Mouse (Mus musculus) liver, embryonic 16.5 days (tissue): Measurements from ENCODE around the gene She. TPM values are rescaled to one million over a fixed set of nuclear protein-coding genes. Genes with fewer than 3 reads are reported as not detected.

ENCODE experiments used
- ATAC-seq: fragments of 200-750 bp; cut with Nextera tagmentation; 2 replicates; pipeline ENCODE4 v1.8.0; 2017; ENCODE audit warnings: low read depth, mild to moderate bottlenecking, moderate number of reproducible peaks, moderate library complexity
- H3K27ac ChIP-seq: fragments of 300-500 bp; sonication (generic); 2 replicates; pipeline ENCODE4 v1.5.1; 2014; ENCODE audit warnings: mild to moderate bottlenecking, low read length
- H3K27me3 ChIP-seq: fragments of 300-500 bp; sonication (generic); 2 replicates; pipeline ENCODE4 v1.6.1; 2014; ENCODE audit warnings: low read depth, low read length, mixed read lengths; ENCODE audit not compliant: control insufficient read depth, insufficient read depth
- H3K36me3 ChIP-seq: fragments of 300-500 bp; sonication (generic); 2 replicates; pipeline ENCODE4 v1.6.1; 2014; ENCODE audit warnings: mild to moderate bottlenecking; ENCODE audit not compliant: control insufficient read depth, insufficient read depth
- H3K4me1 ChIP-seq: fragments of 300-500 bp; sonication (generic); 2 replicates; pipeline ENCODE4 v1.6.1; 2014; ENCODE audit warnings: low read depth, low read length, mixed read lengths; ENCODE audit not compliant: control insufficient read depth
- H3K4me2 ChIP-seq: fragments of 300-500 bp; sonication (generic); 2 replicates; pipeline ENCODE4 v1.6.1; 2014; ENCODE audit warnings: low read depth, low read length, mixed read lengths
- H3K4me3 ChIP-seq: fragments of 300-500 bp; sonication (generic); 2 replicates; pipeline ENCODE4 v1.5.1; 2014; ENCODE audit warnings: low read depth, mild to moderate bottlenecking, low read length
- H3K9ac ChIP-seq: fragments of 300-500 bp; sonication (generic); 2 replicates; pipeline ENCODE4 v1.6.1; 2014; ENCODE audit warnings: low read depth, low read length
- H3K9me3 ChIP-seq: fragments of 300-500 bp; sonication (generic); replicated peaks from 2 replicates; pipeline ENCODE4 v1.6.1; 2016; ENCODE audit warnings: low read length; ENCODE audit not compliant: control insufficient read depth
- WGBS: fragments of 180-500 bp; shearing (Covaris S2); extraction: QIAGEN DNeasy Blood & Tissue Kit; methylation state at CpG from one replicate; pipeline ENCODE4 v1.1.7; 2014; ENCODE audit not compliant: insufficient replicate concordance; 5-methylcytosine and 5-hydroxymethylcytosine counted together
- polyA plus RNA-seq: library from polyadenylated mRNA; unstranded; fragments of >200 nt; fragmentation: Nextera tagmentation; extraction: Ambion mirVana; gene quantifications from 2 replicates; pipeline ENCODE4 v1.2.1, GENCODE M21; 2015

Gene She
- polyA plus RNA-seq, 1 experiment from 2014 or later, result 1.1 TPM

DNA sequence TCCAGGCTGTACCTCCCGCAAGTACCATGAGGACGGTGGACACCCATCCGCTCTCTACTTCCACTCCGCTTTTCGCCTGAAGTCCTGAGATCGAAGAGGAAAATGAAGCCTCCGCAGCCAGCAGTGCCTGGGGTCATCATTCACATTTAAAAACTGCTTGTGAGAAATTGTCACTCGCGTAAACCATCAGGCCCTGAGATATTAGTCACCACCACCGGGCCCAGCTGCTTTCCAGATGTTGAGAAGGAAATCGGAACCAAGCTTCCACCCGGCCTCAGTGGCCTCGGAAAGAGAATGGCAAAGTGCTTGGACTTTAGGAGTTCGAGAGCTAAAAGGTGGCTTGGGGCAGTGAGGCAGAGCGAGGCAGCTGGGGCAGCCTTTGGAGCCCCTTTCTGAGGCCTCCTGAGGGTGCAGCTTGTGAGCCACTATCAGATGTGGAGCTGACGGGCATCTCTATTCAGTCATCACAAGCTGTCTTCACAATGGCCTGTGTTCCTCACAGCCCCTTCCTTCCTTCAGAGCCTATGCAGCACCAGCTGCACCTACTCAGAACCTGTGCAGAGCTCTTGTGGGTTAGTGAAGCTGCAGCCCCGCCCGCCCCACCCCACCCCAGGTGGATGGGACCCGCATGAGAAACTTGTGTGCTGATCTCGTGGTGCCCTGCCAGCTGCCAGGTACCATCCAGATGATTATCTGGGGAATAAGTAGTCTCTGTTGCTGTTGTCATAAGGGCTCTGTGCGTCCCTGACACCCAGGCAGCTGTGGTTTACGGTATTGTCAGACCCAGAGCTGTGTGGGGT lies 39.5 kb downstream of the She start:
- peaks cover 33% of the 10 kb centered on the region for H3K4me1 ChIP-seq
- H3K27me3 ChIP-seq, result no peaks in the 10 kb centered on the region

GRCm38 (mm10) chr3:89871339-89871914 lies 40.3 kb downstream of the She start:
- Histone ChIP-seq H3K27ac (peak overlapping the region; percentile 92), H3K4me2 (peak overlapping the region; percentile 51), H3K36me3 (peaks cover 6% of the 10 kb centered on the region; the same call in 1 of the 2 replicates), H3K9me3 (0 out of 2 replicates have a peak, but pooled peaks cover 2% of the 10 kb centered on the region), H3K27me3 (no peaks in the 10 kb centered on the region), H3K9ac (peak overlapping the region; percentile 62), H3K4me1 (peaks cover 33% of the 10 kb centered on the region), H3K4me3 (no peak overlapping the region)
- peak; percentile 89 for ATAC-seq
- WGBS, result 36% methylated on average over 8 of the region's 8 CpGs

More for the DNA sequence above, 39.5 kb downstream of the She start:
- Histone ChIP-seq H3K36me3 (peaks cover 6% of the 10 kb centered on the region; the same call in 1 of the 2 replicates), H3K9me3 (0 out of 2 replicates have a peak, but pooled peaks cover 2% of the 10 kb centered on the region), H3K4me3 (no peak overlapping the region), H3K27ac (peak overlapping the region; percentile 92), H3K4me2 (peak overlapping the region; percentile 51), H3K9ac (peak overlapping the region; percentile 62)
- peak; percentile 53 for ATAC-seq
- 60% methylated on average over 22 of the region's 22 CpGs for WGBS

GRCm38 (mm10) chr3:89872209-89872608 lies 41.0 kb downstream of the She start:
- WGBS, result 24% methylated on average over 7 of the region's 7 CpGs
- H3K9ac ChIP-seq, result no peak overlapping the region
- H3K9me3 ChIP-seq, result 0 out of 2 replicates have a peak, but pooled peaks cover 2% of the 10 kb centered on the region
- H3K4me2 ChIP-seq, result peak overlapping the region; percentile 4; the same call in 1 of the 2 replicates
- no peaks in the 10 kb centered on the region for H3K27me3 ChIP-seq
- H3K4me1 ChIP-seq, result peaks cover 33% of the 10 kb centered on the region
- ATAC-seq, result peak; percentile 76
- peaks cover 6% of the 10 kb centered on the region; the same call in 1 of the 2 replicates for H3K36me3 ChIP-seq
- H3K27ac ChIP-seq, result peak overlapping the region; percentile 92
- H3K4me3 ChIP-seq, result peak overlapping the region; percentile 14

DNA sequence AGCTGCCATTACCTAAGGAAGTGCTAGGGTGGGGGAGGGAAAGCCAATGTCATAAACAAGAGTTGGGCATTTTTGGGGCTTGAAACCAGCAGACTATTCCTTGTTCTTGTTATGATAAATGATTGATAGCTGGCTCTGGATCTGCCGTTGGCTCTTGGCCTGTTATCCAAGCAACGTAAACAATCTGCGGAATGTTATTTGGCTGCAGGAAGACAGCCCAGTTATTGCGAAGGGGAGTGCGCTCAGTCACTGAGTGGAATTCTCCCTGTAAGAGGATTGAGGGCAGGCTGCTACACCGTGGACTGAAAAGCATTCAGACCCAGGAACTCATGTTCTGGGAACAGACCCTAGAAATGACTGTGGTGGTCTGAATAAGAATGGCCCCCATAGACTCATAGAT lies 41.5 kb downstream of the She start:
- H3K27ac ChIP-seq, result peak overlapping the region; percentile 92
- H3K4me3 ChIP-seq, result peak overlapping the region; percentile 14
- H3K27me3 ChIP-seq, result no peaks in the 10 kb centered on the region
- H3K9me3 ChIP-seq, result 0 out of 2 replicates have a peak, but pooled peaks cover 2% of the 10 kb centered on the region
- H3K9ac ChIP-seq, result no peak overlapping the region
- no peak for ATAC-seq
- peaks cover 33% of the 10 kb centered on the region for H3K4me1 ChIP-seq
- 83% methylated on average over 6 of the region's 6 CpGs for whole genome bisulfite sequencing
- H3K4me2 ChIP-seq, result peak overlapping the region; percentile 4; the same call in 1 of the 2 replicates
- H3K36me3 ChIP-seq, result peaks cover 8% of the 10 kb centered on the region

DNA sequence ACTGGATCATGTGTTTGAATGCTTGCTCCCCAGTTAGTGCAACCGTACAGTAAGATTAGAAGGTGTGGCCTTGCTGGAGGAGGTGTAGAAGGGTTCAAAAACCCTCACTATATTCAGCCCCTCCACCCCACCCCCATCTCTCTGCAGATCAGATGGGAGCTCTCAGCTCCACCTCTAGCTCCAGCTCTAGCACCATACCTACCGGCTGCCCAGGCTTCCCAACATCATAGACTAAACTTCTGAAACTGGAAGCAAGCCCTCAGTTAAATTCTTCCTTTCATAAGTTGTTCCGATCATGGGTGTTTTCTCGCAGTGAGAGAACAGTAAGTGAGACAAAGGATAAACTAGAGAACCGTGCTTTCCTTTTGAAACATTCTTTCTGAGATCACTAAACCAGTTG lies 42.9 kb downstream of the She start:
- H3K27ac ChIP-seq, result no peak overlapping the region
- H3K9ac ChIP-seq, result no peak overlapping the region
- 0 out of 2 replicates have a peak, but pooled peaks cover 2% of the 10 kb centered on the region for H3K9me3 ChIP-seq
- no peak for ATAC-seq
- H3K4me2 ChIP-seq, result no peak overlapping the region
- peaks cover 8% of the 10 kb centered on the region for H3K36me3 ChIP-seq
- H3K4me1 ChIP-seq, result peaks cover 34% of the 10 kb centered on the region
- WGBS, result 62% methylated on average over 5 of the region's 5 CpGs
- H3K27me3 ChIP-seq, result no peaks in the 10 kb centered on the region
- no peak overlapping the region for H3K4me3 ChIP-seq

GRCm38 (mm10) chr3:89875021-89875420 lies 43.9 kb downstream of the She start:
- Histone ChIP-seq H3K9me3 (0 out of 2 replicates have a peak, but pooled peaks cover 2% of the 10 kb centered on the region), H3K4me1 (peaks cover 34% of the 10 kb centered on the region), H3K9ac (no peak overlapping the region), H3K27me3 (no peaks in the 10 kb centered on the region), H3K4me3 (no peak overlapping the region), H3K36me3 (peaks cover 8% of the 10 kb centered on the region), H3K4me2 (no peak overlapping the region), H3K27ac (no peak overlapping the region)
- 80% methylated on average over 9 of the region's 9 CpGs for WGBS
- ATAC-seq, result no peak

DNA sequence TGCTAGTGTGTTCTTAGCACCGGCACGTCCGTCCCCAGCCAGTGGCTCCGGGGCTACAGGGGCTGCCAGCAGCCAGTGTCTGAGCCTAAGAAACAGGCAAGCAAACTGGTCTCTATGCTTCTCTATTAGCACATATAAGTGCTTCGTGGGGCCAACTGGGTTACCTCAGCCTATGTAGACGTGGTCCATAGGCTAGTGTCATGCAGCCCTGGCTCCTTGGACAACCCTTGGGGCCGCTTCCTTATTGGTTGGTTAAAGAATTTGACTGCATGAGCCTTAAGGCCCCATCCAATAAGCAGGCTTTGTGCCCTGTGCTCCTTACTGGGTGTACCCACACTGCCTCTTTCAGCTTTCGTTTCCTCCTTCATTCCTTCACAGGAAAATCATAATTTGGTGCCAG lies 44.6 kb downstream of the She start:
- Histone ChIP-seq H3K9me3 (0 out of 2 replicates have a peak, but pooled peaks cover 2% of the 10 kb centered on the region), H3K4me3 (no peak overlapping the region), H3K27ac (no peak overlapping the region), H3K4me1 (peaks cover 34% of the 10 kb centered on the region), H3K9ac (no peak overlapping the region), H3K4me2 (no peak overlapping the region), H3K36me3 (peaks cover 8% of the 10 kb centered on the region), H3K27me3 (no peaks in the 10 kb centered on the region)
- ATAC-seq, result no peak
- WGBS, result 78% methylated on average over 8 of the region's 8 CpGs

- Histone ChIP-seq H3K4me2 (no peak overlapping the region), H3K4me1 (peaks cover 30% of the 10 kb centered on the region), H3K9ac (no peak overlapping the region), H3K9me3 (0 out of 2 replicates have a peak, but pooled peaks cover 2% of the 10 kb centered on the region), H3K27ac (no peak overlapping the region), H3K4me3 (no peak overlapping the region), H3K27me3 (no peaks in the 10 kb centered on the region), H3K36me3 (peaks cover 8% of the 10 kb centered on the region)
- WGBS, result 66% methylated on average over 4 of the region's 4 CpGs
- ATAC-seq, result no peak
Observed at GRCm38 (mm10) chr3:89876469-89876868, 45.3 kb downstream of the She start.

- Histone ChIP-seq H3K4me2 (no peak overlapping the region), H3K27me3 (no peaks in the 10 kb centered on the region), H3K4me1 (peaks cover 24% of the 10 kb centered on the region), H3K27ac (no peak overlapping the region), H3K36me3 (peaks cover 8% of the 10 kb centered on the region), H3K4me3 (no peak overlapping the region), H3K9me3 (0 out of 2 replicates have a peak, but pooled peaks cover 2% of the 10 kb centered on the region), H3K9ac (no peak overlapping the region)
- ATAC-seq, result no peak
- WGBS, result 77% methylated on average over 8 of the region's 8 CpGs
Observed at GRCm38 (mm10) chr3:89877129-89877528, 46.0 kb downstream of the She start.
